Mouse (Mus musculus) liver, postnatal 0 days (tissue): Measurements from ENCODE around the gene Col15a1.

ENCODE experiments used
- CTCF ChIP-seq: sonication (generic); IDR thresholded peaks from 2 replicates; pipeline ENCODE4 v1.5.1; 2016; ENCODE audit warnings: antibody characterized with exemption, low read depth
- EP300 ChIP-seq: IDR thresholded peaks from 2 replicates; pipeline ENCODE4 v1.6.1; 2016; ENCODE audit warnings: antibody characterized with exemption, low read depth, mild to moderate bottlenecking

DNA sequence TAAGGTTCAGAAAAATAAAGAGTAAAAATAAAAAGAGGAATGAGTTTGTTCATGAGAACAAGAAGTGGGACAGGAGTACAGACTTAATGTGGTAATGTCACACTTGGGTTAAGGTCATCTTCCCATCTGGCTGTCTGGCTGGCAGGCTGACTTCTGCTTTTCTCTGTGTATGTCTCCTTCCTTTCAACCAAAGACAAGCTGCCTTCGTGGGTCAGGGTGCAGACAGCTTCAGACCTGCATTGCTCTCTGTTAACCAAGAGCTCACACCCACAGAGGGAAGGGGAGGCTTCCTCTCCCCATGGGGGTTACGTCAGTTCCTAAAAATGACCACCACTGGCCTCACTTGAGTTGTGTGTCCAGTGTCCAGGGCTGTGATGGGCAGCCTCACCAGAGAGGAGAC, 107.5 kb downstream of the Col15a1 start:
- TF ChIP-seq CTCF (no peak), EP300 (no peak)
